Mouse (Mus musculus): ENCODE measurements around the gene Nsun5.

DNA sequence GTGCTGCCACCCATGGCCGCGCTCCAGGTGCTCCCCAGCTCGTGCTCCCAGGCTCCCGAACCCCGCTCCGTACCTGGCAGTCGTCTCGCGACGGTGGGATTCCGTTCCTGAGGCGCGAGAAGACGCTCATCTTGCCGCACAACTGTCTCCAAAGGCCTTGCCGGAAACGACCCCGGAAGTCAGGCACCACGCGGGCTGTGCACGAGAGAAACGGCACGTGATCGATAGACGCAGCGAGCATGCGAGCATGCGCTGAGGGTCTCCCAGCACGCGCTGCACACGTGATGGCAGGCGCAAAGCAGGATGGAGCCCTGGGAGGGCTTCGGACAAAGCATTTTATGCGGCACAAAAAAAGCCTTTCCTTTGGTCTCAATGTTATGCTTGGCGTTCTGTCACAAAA, 19.9 kb upstream of the Nsun5 start, which contains the start of gene Fkbp6:
- no peak for TF ChIP-seq POLR2A (IDR thresholded peaks at IDR 0.05; ENCODE audit: borderline replicate concordance, low read depth, low read length)
- TF ChIP-seq CTCF (IDR thresholded peaks at IDR 0.05; ENCODE audit: low read depth, low read length), result no peak

Data from bone marrow macrophage, adult 2 months (primary cell).